Mouse (Mus musculus) ES-Bruce4 (cell line): ENCODE results near the gene Lmbr1l.

ENCODE experiments used
- EP300 ChIP-seq: IDR thresholded peaks from 2 replicates; pipeline ENCODE4 v1.6.1; 2011; ENCODE audit warnings: low read depth, low read length; ENCODE audit not compliant: insufficient read depth
- POLR2A ChIP-seq: IDR thresholded peaks from one replicate; pipeline ENCODE4 v1.8.1; 2011; ENCODE audit warnings: low read length; ENCODE audit not compliant: insufficient read depth

GRCm38 (mm10) chr15:98953401-98954356, 35.6 kb upstream of the Lmbr1l start, which contains the start of the genes Gm49450 and Tuba1a:
- peak; percentile 91 for TF ChIP-seq POLR2A
- 0 out of 2 replicates have a peak, but pooled peaks have one; percentile 7 for TF ChIP-seq EP300
